Mouse (Mus musculus) cerebellum, postnatal 25 days (tissue): ENCODE results near the gene Matn4.

Experiments used
- DNase-seq, 2 experiments: peaks; one replicate each; pipeline ENCODE4 v3.0.0; 2021; ENCODE audit warnings: mixed read lengths in 2 of 2

Gene Matn4

DNA sequence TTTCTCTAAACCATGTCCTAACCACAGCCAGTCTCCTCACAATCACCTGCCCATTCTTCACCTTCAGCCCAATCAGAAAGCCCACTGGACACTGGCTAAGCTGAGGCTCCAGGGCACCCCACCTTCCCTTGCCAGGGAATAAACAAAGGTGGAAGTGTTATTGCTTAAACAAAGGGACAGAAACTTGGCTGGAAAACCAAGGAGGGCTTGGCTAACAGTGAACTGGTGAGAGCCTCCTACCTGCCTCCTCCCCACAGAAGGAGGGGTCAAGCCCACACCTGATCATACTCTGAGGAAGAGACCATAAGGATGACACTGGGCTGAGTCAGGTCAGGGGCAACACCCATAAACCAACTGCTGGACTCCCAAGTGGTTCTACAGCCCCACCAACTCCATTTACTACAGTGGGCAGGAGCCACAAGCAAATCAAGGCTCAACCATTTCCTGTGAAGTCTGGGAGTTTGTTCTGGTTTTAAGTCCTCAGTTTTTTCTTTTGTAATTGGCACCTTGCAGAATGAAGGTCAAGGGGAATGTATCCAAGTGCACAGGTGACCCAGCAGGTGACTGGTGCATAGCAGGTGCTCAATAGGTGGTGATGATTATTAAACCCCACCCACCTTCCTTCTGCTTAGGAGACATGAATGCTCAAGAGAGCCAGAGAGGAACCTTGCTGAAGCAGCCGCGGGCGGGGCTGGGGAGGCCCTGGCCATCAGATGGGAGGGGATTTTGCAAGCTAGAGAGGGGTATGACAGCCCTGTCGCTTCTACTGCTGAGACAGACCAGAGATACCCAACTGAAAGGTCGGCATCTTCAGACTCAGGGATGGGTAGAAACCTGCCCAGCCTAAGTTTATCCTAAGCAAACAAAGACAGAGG, 30.5 kb upstream of the Matn4 start:
- DNase-seq, result no peak

- DNase-seq, result no peak
These were observed 29.7 kb upstream of the Matn4 start for GRCm38 (mm10) chr2:164434681-164435080.

GRCm38 (mm10) chr2:164433278-164433895, 28.4 kb upstream of the Matn4 start:
- DNase-seq, result no peak

GRCm38 (mm10) chr2:164432541-164433191, 27.7 kb upstream of the Matn4 start:
- DNase-seq, result no peak

DNA sequence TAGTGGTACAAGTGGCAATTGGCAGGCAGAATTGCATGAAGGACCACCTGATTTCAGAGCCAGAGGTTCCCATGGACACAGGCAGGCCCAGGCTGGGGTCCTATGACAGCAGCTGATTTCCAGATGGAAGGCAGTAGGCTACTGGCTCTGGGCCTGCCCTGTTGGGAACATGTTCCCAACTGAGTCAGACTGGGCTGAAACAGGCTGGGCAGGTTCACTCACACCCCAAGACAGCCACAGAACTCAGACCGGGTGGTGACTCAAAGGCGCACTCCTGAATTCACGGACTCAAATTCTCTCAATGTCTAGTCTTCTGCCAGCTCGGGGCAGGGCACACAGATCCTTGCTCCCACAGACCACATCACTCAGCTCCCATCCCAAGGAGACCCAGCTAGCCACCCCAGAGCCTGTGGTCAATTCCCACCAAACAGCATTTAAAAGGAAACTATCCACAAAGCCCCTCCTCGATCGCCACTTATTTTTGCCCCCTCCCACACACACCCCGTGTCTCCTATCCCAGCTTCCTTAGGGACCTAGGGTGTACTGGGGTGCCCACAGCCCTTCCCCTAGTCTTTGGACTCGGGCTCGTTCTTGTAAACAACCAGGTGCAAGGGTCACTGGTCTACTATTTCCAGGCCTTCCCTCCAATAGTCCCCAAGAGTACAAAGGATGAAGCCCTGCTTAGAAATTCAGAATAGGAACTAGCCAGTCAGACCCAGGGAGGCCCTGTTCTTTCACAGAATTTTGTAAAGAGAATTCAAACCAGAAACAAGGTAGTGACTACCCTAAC, 26.9 kb upstream of the Matn4 start:
- no peak for DNase-seq

- no peak for DNase-seq
These were observed 25.7 kb upstream of the Matn4 start for GRCm38 (mm10) chr2:164430697-164431096.

GRCm38 (mm10) chr2:164429881-164430615, 25.1 kb upstream of the Matn4 start:
- DNase-seq, result no peak

DNA sequence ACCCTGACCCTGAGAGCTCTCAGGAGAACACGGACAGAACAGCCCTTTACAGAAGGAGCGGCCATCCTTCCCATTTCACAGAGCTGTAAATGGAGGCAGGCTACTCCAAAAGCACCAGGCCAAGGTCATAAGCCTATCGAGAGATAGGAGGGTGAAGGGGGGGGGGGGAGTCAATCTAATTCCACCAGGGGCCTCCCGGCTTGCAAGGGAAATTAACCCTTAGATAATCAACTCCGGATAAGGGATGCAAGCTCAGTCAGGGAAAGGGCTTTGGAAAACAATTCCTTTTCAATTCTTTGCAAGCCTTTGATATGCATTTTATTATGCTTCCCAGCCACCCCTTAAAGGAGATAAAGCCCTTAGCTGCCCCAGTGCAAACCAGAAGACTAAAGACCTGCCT, 23.5 kb upstream of the Matn4 start:
- DNase-seq, result no peak

GRCm38 (mm10) chr2:164426952-164427351, 22.0 kb upstream of the Matn4 start:
- no peak for DNase-seq

DNA sequence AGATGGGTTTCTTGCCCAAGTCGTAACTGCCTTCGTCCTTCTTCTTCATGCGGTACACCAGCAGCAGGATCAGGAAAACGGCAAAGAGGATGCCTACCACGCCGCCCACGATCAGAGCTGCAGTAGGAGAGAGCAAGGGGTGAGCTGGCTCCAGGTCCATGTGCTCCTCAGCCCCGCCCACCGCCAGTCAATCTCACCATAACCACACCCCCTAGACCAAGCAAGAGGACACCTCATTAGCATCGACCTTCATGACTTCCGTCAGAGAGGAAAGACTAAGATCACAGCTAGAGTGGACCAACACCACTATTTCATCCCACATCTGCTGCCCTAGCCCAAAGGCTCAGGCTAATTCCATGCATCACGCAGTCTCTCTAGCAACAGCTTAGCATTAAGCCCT, 21.2 kb upstream of the Matn4 start:
- DNase-seq, result no peak

DNA sequence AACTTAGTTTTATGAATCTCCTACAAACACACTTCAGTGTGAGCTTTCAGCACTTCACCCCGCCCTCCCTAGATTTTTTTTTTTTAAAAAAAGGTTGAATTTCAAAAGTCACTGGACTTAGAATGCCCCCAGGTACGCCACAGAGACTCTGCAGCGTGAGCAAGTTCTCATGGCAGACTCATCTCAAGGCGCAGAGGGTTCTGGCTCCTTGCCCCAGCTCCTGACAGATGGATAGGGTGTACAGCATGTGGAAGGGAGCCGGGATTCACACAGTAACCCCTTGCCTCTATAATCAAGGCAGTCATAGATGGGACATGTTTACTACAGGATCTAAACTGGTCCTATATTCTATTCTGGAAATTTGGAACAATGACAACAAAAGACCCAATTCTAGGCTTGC, 20.4 kb upstream of the Matn4 start:
- peak in 1 of 2 experiments; percentile 66 for DNase-seq

GRCm38 (mm10) chr2:164424406-164424805, 19.4 kb upstream of the Matn4 start:
- no peak for DNase-seq

- no peak for DNase-seq
These were observed 18.5 kb upstream of the Matn4 start for GRCm38 (mm10) chr2:164423464-164423863.

GRCm38 (mm10) chr2:164422675-164423393, 17.9 kb upstream of the Matn4 start:
- no peak for DNase-seq

DNA sequence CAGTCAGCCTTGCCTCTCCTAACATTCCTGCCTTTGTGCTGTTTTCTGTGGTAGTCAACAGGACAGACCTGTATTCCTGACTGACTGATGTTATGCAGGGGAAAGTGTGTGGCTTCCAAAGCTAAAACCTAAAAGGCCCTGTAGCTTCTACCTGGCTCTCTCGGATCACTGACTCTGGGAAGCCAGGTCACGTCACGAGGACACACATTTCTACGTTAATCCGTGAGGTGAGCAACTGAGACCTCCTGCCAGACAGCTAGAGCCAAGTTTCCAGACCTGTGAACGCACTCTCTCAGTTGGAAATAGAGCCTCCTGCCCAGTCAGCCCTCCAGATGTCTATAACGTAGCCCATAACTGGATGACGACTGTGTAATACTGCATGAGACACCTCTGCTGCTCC, 17.0 kb upstream of the Matn4 start:
- no peak for DNase-seq

GRCm38 (mm10) chr2:164421306-164421705, 16.3 kb upstream of the Matn4 start:
- DNase-seq, result no peak

DNA sequence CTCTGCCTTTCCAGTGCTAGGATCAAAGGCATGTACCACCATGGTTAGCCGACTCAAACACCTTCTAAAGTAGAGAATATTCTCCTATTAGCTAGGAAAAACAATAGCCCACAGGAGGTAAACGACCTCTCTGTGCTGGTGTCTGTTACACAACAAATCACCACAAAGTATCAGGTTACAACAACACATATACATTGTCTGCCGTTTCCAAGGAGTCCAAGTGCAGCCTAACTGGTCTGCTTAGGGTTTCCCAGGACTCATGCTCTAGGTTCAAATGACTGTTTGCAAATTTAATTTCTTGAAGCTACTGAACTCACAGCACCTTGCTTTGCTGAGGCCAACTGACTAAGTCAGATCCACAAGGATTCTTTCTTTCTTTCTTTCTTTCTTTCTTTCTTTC, 14.5 kb upstream of the Matn4 start:
- DNase-seq, result no peak

DNA sequence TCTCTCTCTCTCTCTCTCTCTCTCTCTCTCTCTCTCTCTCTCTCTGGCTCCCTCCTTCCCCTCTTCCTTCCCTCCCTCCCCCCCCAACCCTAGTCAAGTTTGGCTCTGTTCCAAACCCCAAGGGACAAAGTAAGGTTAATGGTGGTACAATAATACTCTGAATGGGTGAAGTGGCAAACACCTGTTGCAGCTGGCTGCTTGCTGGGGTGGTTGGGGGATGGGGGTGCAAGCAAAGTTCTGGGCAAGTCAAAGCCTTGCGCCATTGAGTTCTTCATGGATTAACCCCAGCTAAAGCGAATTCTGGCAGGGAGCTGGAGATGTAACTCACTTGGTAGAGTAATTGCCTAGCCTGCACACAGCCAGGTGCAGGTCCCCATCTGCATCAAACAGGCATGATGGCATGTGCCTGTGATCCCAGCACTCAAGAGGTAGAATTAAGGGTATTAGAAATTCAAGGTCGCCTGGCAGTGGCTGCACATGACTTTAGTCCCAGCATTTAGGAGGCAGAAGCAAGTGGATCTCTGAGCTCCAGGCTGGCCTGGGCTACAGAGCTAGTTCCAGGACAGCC, 13.4 kb upstream of the Matn4 start:
- no peak for DNase-seq

GRCm38 (mm10) chr2:164417198-164417597, 12.2 kb upstream of the Matn4 start:
- peak in 1 of 2 experiments; percentile 52 for DNase-seq

- no peak for DNase-seq
These were observed 9.6 kb upstream of the Matn4 start for GRCm38 (mm10) chr2:164414581-164414980.

DNA sequence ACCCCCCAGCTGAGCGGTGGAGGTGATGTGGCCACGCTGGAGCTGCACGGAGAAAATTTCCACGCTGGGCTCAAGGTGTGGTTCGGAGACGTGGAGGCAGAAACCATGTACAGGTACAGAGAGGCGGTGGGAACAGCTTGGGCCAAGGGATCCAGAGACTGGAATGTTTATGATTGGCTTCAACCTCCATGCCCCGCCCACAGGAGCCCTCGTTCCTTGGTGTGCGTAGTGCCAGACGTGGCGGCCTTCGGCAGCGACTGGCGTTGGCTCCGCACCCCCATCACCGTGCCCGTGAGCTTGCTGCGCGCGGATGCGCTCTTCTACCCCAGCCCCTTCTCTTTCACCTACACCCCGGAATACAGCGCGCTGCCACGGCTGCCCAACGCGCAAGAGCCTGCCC, 9.2 kb upstream of the Matn4 start:
- DNase-seq, result no peak
